Mouse (Mus musculus) hindbrain, embryonic 12.5 days (tissue): ENCODE measurements around the gene Ip6k1. TPM values are rescaled to one million over a fixed set of nuclear protein-coding genes. Genes with fewer than 3 reads are reported as not detected.

Experiments used
- ATAC-seq: fragments of 200-750 bp; cut with Nextera tagmentation; 2 replicates; pipeline ENCODE4 v1.8.0; 2017; ENCODE audit warnings: moderate TSS enrichment; ENCODE audit not compliant: low FRiP score
- H3K27ac ChIP-seq: fragments of 300-500 bp; sonication (generic); 2 replicates; pipeline ENCODE4 v1.5.1; 2016; ENCODE audit warnings: mild to moderate bottlenecking
- H3K27me3 ChIP-seq: fragments of 300-500 bp; sonication (generic); 2 replicates; pipeline ENCODE4 v1.6.1; 2016; ENCODE audit warnings: mild to moderate bottlenecking
- H3K36me3 ChIP-seq: fragments of 300-500 bp; sonication (generic); 2 replicates; pipeline ENCODE4 v1.6.1; 2016; ENCODE audit warnings: mild to moderate bottlenecking
- H3K4me1 ChIP-seq: fragments of 300-500 bp; sonication (generic); 2 replicates; pipeline ENCODE4 v1.6.1; 2016
- H3K4me2 ChIP-seq: fragments of 300-500 bp; sonication (generic); replicated peaks from 2 replicates; pipeline ENCODE4 v1.6.1; 2016; ENCODE audit warnings: mild to moderate bottlenecking
- H3K4me3 ChIP-seq: fragments of 300-500 bp; sonication (generic); 2 replicates; pipeline ENCODE4 v1.5.1; 2016; ENCODE audit warnings: mild to moderate bottlenecking
- H3K9ac ChIP-seq: fragments of 300-500 bp; sonication (generic); 2 replicates; pipeline ENCODE4 v1.6.1; 2016; ENCODE audit warnings: mild to moderate bottlenecking, moderate library complexity
- H3K9me3 ChIP-seq: fragments of 300-500 bp; sonication (generic); replicated peaks from 2 replicates; pipeline ENCODE4 v1.6.1; 2016; ENCODE audit warnings: mild to moderate bottlenecking
- WGBS: fragments of 180-500 bp; shearing (Covaris S2); methylation state at CpG from one replicate; pipeline ENCODE4 v1.1.7; 2016; 5-methylcytosine and 5-hydroxymethylcytosine counted together
- polyA plus RNA-seq: library from polyadenylated mRNA; unstranded; fragments of >200 nt; fragmentation: Nextera tagmentation; extraction: Ambion mirVana; gene quantifications from 2 replicates; pipeline ENCODE4 v1.2.1, GENCODE M21; 2016

Gene Ip6k1
- polyA plus RNA-seq, 1 experiment from 2014 or later, result 102 TPM

- no peak for ATAC-seq
- Histone ChIP-seq H3K4me1 (peaks cover 6% of the 10 kb centered on the region; the same call in 1 of the 2 replicates), H3K27me3 (no peaks in the 10 kb centered on the region), H3K36me3 (peaks cover 77% of the 10 kb centered on the region), H3K4me3 (no peak overlapping the region), H3K9ac (no peak overlapping the region), H3K27ac (no peak overlapping the region), H3K4me2 (no peak overlapping the region), H3K9me3 (no peaks in the 10 kb centered on the region)
- 75% methylated on average over 28 of the region's 28 CpGs for WGBS
Observed at GRCm38 (mm10) chr9:108056361-108057261, 54.3 kb downstream of the Ip6k1 start.

GRCm38 (mm10) chr9:108057262-108057562, 54.9 kb downstream of the Ip6k1 start:
- Histone ChIP-seq H3K4me3 (no peak overlapping the region), H3K9ac (no peak overlapping the region), H3K9me3 (no peaks in the 10 kb centered on the region), H3K27me3 (no peaks in the 10 kb centered on the region), H3K27ac (no peak overlapping the region), H3K4me1 (peaks cover 6% of the 10 kb centered on the region; the same call in 1 of the 2 replicates), H3K36me3 (peaks cover 77% of the 10 kb centered on the region), H3K4me2 (no peak overlapping the region)
- ATAC-seq, result no peak
- WGBS, result 87% methylated on average over 5 of the region's 5 CpGs

- no peak overlapping the region for H3K4me3 ChIP-seq
- H3K27ac ChIP-seq, result no peak overlapping the region
- H3K27me3 ChIP-seq, result no peaks in the 10 kb centered on the region
- no peak for ATAC-seq
- no peaks in the 10 kb centered on the region for H3K9me3 ChIP-seq
- H3K4me1 ChIP-seq, result peaks cover 2% of the 10 kb centered on the region; the same call in 1 of the 2 replicates
- peaks cover 86% of the 10 kb centered on the region for H3K36me3 ChIP-seq
- H3K4me2 ChIP-seq, result no peak overlapping the region
- H3K9ac ChIP-seq, result no peak overlapping the region; the same call in 1 of the 2 replicates
- 96% methylated on average over 9 of the region's 9 CpGs for WGBS
Observed at GRCm38 (mm10) chr9:108058291-108058690, 56.0 kb downstream of the Ip6k1 start.

GRCm38 (mm10) chr9:108062142-108062541, 59.8 kb downstream of the Ip6k1 start:
- no peaks in the 10 kb centered on the region for H3K9me3 ChIP-seq
- no peak overlapping the region for H3K9ac ChIP-seq
- WGBS, result 86% methylated on average over 3 of the region's 3 CpGs
- ATAC-seq, result 0 out of 2 replicates have a peak, but pooled peaks have one; percentile 23
- peaks cover 70% of the 10 kb centered on the region for H3K36me3 ChIP-seq
- no peaks in the 10 kb centered on the region for H3K4me1 ChIP-seq
- H3K4me3 ChIP-seq, result no peak overlapping the region
- 0 out of 2 replicates have a peak overlapping the region, but pooled peaks have one; percentile 12 for H3K27ac ChIP-seq
- H3K4me2 ChIP-seq, result no peak overlapping the region
- no peaks in the 10 kb centered on the region for H3K27me3 ChIP-seq

GRCm38 (mm10) chr9:108063361-108063760, 61.1 kb downstream of the Ip6k1 start:
- Histone ChIP-seq H3K27ac (no peak overlapping the region), H3K4me2 (no peak overlapping the region), H3K4me3 (no peak overlapping the region), H3K9me3 (no peaks in the 10 kb centered on the region), H3K27me3 (no peaks in the 10 kb centered on the region), H3K4me1 (no peaks in the 10 kb centered on the region), H3K9ac (no peak overlapping the region), H3K36me3 (peaks cover 58% of the 10 kb centered on the region)
- ATAC-seq, result no peak
- 87% methylated on average over 12 of the region's 12 CpGs for WGBS

- H3K4me1 ChIP-seq, result no peaks in the 10 kb centered on the region
- no peak overlapping the region for H3K27ac ChIP-seq
- no peak overlapping the region for H3K4me2 ChIP-seq
- H3K9me3 ChIP-seq, result no peaks in the 10 kb centered on the region
- H3K27me3 ChIP-seq, result no peaks in the 10 kb centered on the region
- H3K36me3 ChIP-seq, result peaks cover 48% of the 10 kb centered on the region
- WGBS, result 50% methylated on average over 5 of the region's 5 CpGs
- H3K4me3 ChIP-seq, result no peak overlapping the region
- H3K9ac ChIP-seq, result no peak overlapping the region
- ATAC-seq, result no peak
Observed at GRCm38 (mm10) chr9:108065491-108066011, 63.2 kb downstream of the Ip6k1 start.

- no peaks in the 10 kb centered on the region for H3K9me3 ChIP-seq
- H3K27me3 ChIP-seq, result no peaks in the 10 kb centered on the region
- H3K9ac ChIP-seq, result no peak overlapping the region
- no peak for ATAC-seq
- no peak overlapping the region for H3K4me2 ChIP-seq
- H3K27ac ChIP-seq, result no peak overlapping the region
- H3K4me1 ChIP-seq, result no peaks in the 10 kb centered on the region
- WGBS, result 83% methylated on average over 7 of the region's 7 CpGs
- peaks cover 51% of the 10 kb centered on the region for H3K36me3 ChIP-seq
- no peak overlapping the region for H3K4me3 ChIP-seq
Observed at GRCm38 (mm10) chr9:108067199-108067598, 64.9 kb downstream of the Ip6k1 start.

- no peak overlapping the region; the same call in 1 of the 2 replicates for H3K9ac ChIP-seq
- WGBS, result 24% methylated on average over 8 of the region's 8 CpGs
- H3K27ac ChIP-seq, result no peak overlapping the region
- H3K4me3 ChIP-seq, result no peak overlapping the region
- no peaks in the 10 kb centered on the region for H3K9me3 ChIP-seq
- peaks cover 47% of the 10 kb centered on the region for H3K36me3 ChIP-seq
- peak; percentile 42 for ATAC-seq
- no peaks in the 10 kb centered on the region for H3K4me1 ChIP-seq
- no peak overlapping the region for H3K4me2 ChIP-seq
- no peaks in the 10 kb centered on the region for H3K27me3 ChIP-seq
Observed at GRCm38 (mm10) chr9:108067900-108068299, 65.6 kb downstream of the Ip6k1 start.

GRCm38 (mm10) chr9:108069007-108069406, 66.7 kb downstream of the Ip6k1 start:
- no peak overlapping the region for H3K9ac ChIP-seq
- no peaks in the 10 kb centered on the region for H3K27me3 ChIP-seq
- 93% methylated on average over 9 of the region's 9 CpGs for WGBS
- no peak overlapping the region for H3K4me3 ChIP-seq
- H3K27ac ChIP-seq, result no peak overlapping the region
- ATAC-seq, result no peak
- H3K36me3 ChIP-seq, result peaks cover 39% of the 10 kb centered on the region
- no peak overlapping the region for H3K4me2 ChIP-seq
- no peaks in the 10 kb centered on the region for H3K4me1 ChIP-seq
- H3K9me3 ChIP-seq, result no peaks in the 10 kb centered on the region

- no peak overlapping the region for H3K4me2 ChIP-seq
- H3K4me3 ChIP-seq, result no peak overlapping the region
- no peak overlapping the region for H3K27ac ChIP-seq
- 91% methylated on average over 7 of the region's 7 CpGs for whole genome bisulfite sequencing
- H3K4me1 ChIP-seq, result no peaks in the 10 kb centered on the region
- no peak overlapping the region for H3K9ac ChIP-seq
- H3K9me3 ChIP-seq, result no peaks in the 10 kb centered on the region
- H3K27me3 ChIP-seq, result no peaks in the 10 kb centered on the region
- ATAC-seq, result no peak
- peaks cover 35% of the 10 kb centered on the region for H3K36me3 ChIP-seq
Observed at GRCm38 (mm10) chr9:108069529-108069928, 67.2 kb downstream of the Ip6k1 start.

GRCm38 (mm10) chr9:108071801-108072200, 69.5 kb downstream of the Ip6k1 start:
- H3K4me2 ChIP-seq, result no peak overlapping the region
- peaks cover 25% of the 10 kb centered on the region for H3K36me3 ChIP-seq
- H3K4me3 ChIP-seq, result no peak overlapping the region
- ATAC-seq, result no peak
- H3K4me1 ChIP-seq, result no peaks in the 10 kb centered on the region
- no peak overlapping the region for H3K27ac ChIP-seq
- no peak overlapping the region for H3K9ac ChIP-seq
- H3K9me3 ChIP-seq, result no peaks in the 10 kb centered on the region
- 90% methylated on average over 4 of the region's 4 CpGs for WGBS
- H3K27me3 ChIP-seq, result no peaks in the 10 kb centered on the region

GRCm38 (mm10) chr9:108072481-108072924, 70.2 kb downstream of the Ip6k1 start:
- Histone ChIP-seq H3K36me3 (peaks cover 25% of the 10 kb centered on the region), H3K4me1 (peaks cover under 1% of the 10 kb centered on the region), H3K9me3 (no peaks in the 10 kb centered on the region), H3K27me3 (no peaks in the 10 kb centered on the region), H3K4me3 (no peak overlapping the region), H3K4me2 (no peak overlapping the region), H3K27ac (no peak overlapping the region), H3K9ac (no peak overlapping the region)
- no peak for ATAC-seq
- WGBS, result 77% methylated on average over 9 of the region's 9 CpGs
